Comparison of ENCODE assay signal across 9 mouse cellular contexts in genomic region chr13:78629041-78629727, GRCm38 (mm10).
DNase-seq lines count a peak whose midpoint lies in the region; ATAC-seq lines count a peak whose summit lies in the region.
"Had no signal": no experiment of that assay in that cellular context is flagged by ENCODE, and none has a peak within 500 bp of the region (broad histone marks: within the 10 kb centered on the region; RNA-seq: fewer than 3 reads in every experiment).

No protein-coding gene starts in this region.

- no peak overlapping the region for H3K4me3 ChIP-seq in forebrain, embryonic 15.5 days
- H3K4me3 ChIP-seq: liver, embryonic 13.5 days had no signal

- peaks cover 8% of the 10 kb centered on the region; the same call in 1 of the 2 replicates for H3K4me1 ChIP-seq in forebrain, embryonic 15.5 days
- H3K4me1 ChIP-seq: liver, embryonic 13.5 days had no signal

- ATAC-seq in forebrain, embryonic 15.5 days (replicated peaks), result peak; percentile 61
- ATAC-seq in megakaryocyte-erythroid progenitor cell, adult 5-6 weeks (replicated peaks; ENCODE audit: low FRiP score, low TSS enrichment, poor library complexity, severe bottlenecking), result no peak

- WGBS in forebrain, embryonic 15.5 days, result 11% methylated on average over 10 of the region's 10 CpGs

- intact Hi-C loops in left cerebral cortex, postnatal 4 days (cut with DNase I), result no loop called here
- intact Hi-C loops in left cerebral cortex, postnatal 36 days (cut with DNase I), result no loop called here

- no peaks in the 10 kb centered on the region for H3K9me3 ChIP-seq in forebrain, embryonic 15.5 days
- H3K9me3 ChIP-seq: liver, embryonic 13.5 days had no signal

- no peaks in the 10 kb centered on the region for H3K36me3 ChIP-seq in forebrain, embryonic 15.5 days
- H3K36me3 ChIP-seq: liver, embryonic 13.5 days had no signal

- H3K4me2 ChIP-seq in forebrain, embryonic 15.5 days (replicated peaks), result no peak overlapping the region
- H3K4me2 ChIP-seq: liver, embryonic 13.5 days had no signal

- no peak overlapping the region for H3K9ac ChIP-seq in forebrain, embryonic 15.5 days (replicated peaks)
- H3K9ac ChIP-seq: liver, embryonic 13.5 days had no signal

- peak; percentile 36 for DNase-seq in left cerebral cortex, postnatal 4 days
- no peak for DNase-seq in left cerebral cortex, postnatal 36 days (ENCODE audit: low spot score in 2 of 2)
- DNase-seq in embryo, embryonic 9.5 days (ENCODE audit: extremely low spot score), result peak; percentile 56
- DNase-seq in retina, embryonic 14.5 days (ENCODE audit: low spot score), result peak; percentile 66
- no peak for DNase-seq in MN1 (ENCODE audit: low spot score)
- DNase-seq: heart, postnatal 4 days; liver, embryonic 13.5 days had no signal

- no peak overlapping the region for H3K27ac ChIP-seq in forebrain, embryonic 15.5 days (replicated peaks)
- H3K27ac ChIP-seq: liver, embryonic 13.5 days had no signal

- no peaks in the 10 kb centered on the region for H3K27me3 ChIP-seq in forebrain, embryonic 15.5 days
- H3K27me3 ChIP-seq: liver, embryonic 13.5 days had no signal

Comparison
In these comparisons a context has a peak if more than half of its experiments do, and no peak if none do; other contexts are left out.
1. DNase-seq: peak in left cerebral cortex, postnatal 4 days (single experiment), embryo, embryonic 9.5 days (single experiment) and retina, embryonic 14.5 days (single experiment); none in left cerebral cortex, postnatal 36 days (0 of 2) and MN1 (single experiment).